Mouse (Mus musculus) liver, embryonic 13.5 days (tissue): ENCODE measurements around the gene Dgkz. TPM values are rescaled to one million over a fixed set of nuclear protein-coding genes. Genes with fewer than 3 reads are reported as not detected.

Experiments
- ATAC-seq: fragments of 200-750 bp; cut with Nextera tagmentation; 2 replicates; pipeline ENCODE4 v1.8.0; 2017; ENCODE audit warnings: low read depth, mild to moderate bottlenecking, moderate number of reproducible peaks, moderate library complexity
- DNase-seq: peaks from one replicate; pipeline ENCODE4 v3.0.0; 2022
- H3K27ac ChIP-seq: fragments of 300-500 bp; sonication (generic); 2 replicates; pipeline ENCODE4 v1.5.1; 2015; ENCODE audit warnings: moderate library complexity, mild to moderate bottlenecking, inconsistent platforms
- H3K27me3 ChIP-seq: fragments of 300-500 bp; sonication (generic); 2 replicates; pipeline ENCODE4 v1.6.1; 2015; ENCODE audit warnings: mild to moderate bottlenecking, inconsistent platforms
- H3K36me3 ChIP-seq: fragments of 300-500 bp; sonication (generic); 2 replicates; pipeline ENCODE4 v1.6.1; 2015; ENCODE audit warnings: mild to moderate bottlenecking, inconsistent platforms
- H3K4me1 ChIP-seq: fragments of 300-500 bp; sonication (generic); replicated peaks from 2 replicates; pipeline ENCODE4 v1.6.1; 2015; ENCODE audit warnings: inconsistent platforms
- H3K4me2 ChIP-seq: fragments of 300-500 bp; sonication (generic); 2 replicates; pipeline ENCODE4 v1.6.1; 2015; ENCODE audit warnings: inconsistent platforms, mild to moderate bottlenecking, moderate library complexity
- H3K4me3 ChIP-seq: fragments of 300-500 bp; sonication (generic); replicated peaks from 2 replicates; pipeline ENCODE4 v1.5.1; 2015; ENCODE audit warnings: mild to moderate bottlenecking, inconsistent platforms
- H3K9ac ChIP-seq: fragments of 300-500 bp; sonication (generic); 2 replicates; pipeline ENCODE4 v1.6.1; 2015; ENCODE audit warnings: mild to moderate bottlenecking, inconsistent platforms
- H3K9me3 ChIP-seq: fragments of 300-500 bp; sonication (generic); replicated peaks from 2 replicates; pipeline ENCODE4 v1.6.1; 2016; ENCODE audit warnings: inconsistent platforms
- WGBS: fragments of 180-500 bp; shearing (Covaris S2); methylation state at CpG from one replicate; pipeline ENCODE4 v1.1.7; 2015; ENCODE audit not compliant: insufficient replicate concordance; 5-methylcytosine and 5-hydroxymethylcytosine counted together
- polyA plus RNA-seq: library from polyadenylated mRNA; unstranded; fragments of >200 nt; fragmentation: Nextera tagmentation; extraction: Ambion mirVana; gene quantifications from 2 replicates; pipeline ENCODE4 v1.2.1, GENCODE M21; 2015

Gene Dgkz
- polyA plus RNA-seq, 1 experiment from 2014 or later, result 28.0 TPM

DNA sequence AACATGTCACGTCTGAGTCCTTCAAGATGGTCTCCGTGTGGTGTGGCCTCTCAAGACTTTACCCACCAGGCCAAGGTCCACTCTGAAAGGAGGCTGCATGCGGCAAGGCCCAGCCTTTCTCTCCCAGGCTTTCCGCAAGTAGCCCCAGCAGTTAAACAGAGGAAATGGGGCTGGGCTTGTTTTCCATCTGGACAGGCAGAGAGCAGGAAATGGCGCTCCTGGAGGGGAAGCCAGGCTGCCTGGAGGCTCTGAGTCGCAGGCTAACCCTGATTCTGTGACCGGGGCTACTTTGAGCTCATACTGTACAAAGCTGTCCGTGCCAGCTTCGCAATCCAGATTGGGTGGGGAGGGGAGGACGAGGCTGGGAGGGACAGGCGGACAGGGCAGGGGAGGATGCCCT is 7.7 kb downstream of the Dgkz start:
- ATAC-seq, result no peak
- Histone ChIP-seq H3K27me3 (peaks cover 81% of the 10 kb centered on the region), H3K4me1 (peaks cover 33% of the 10 kb centered on the region), H3K9me3 (no peaks in the 10 kb centered on the region), H3K4me3 (no peak overlapping the region), H3K36me3 (no peaks in the 10 kb centered on the region), H3K9ac (no peak overlapping the region), H3K4me2 (no peak overlapping the region), H3K27ac (no peak overlapping the region; the same call in none of the 2 replicates)
- WGBS, result 41% methylated on average over 11 of the region's 11 CpGs
- DNase-seq, result no peak

DNA sequence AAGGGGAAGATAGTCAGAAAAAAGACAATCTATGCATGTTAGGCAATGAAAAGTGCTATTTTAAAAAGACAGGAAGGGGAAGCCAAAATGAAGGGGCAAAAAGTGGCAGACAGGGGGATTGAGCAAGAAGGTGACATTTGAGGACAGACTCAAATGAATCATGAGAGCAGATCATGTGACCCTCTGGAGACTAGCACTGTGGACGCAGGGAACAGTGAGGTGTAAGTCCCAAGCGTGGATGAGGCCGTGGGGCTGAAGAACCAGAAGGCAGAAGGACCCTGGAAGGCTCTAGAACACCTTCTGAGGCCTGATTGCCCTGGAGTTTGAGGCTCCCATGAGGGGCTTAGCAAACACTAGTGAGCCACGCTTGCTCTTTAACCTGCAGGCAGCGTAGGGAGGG is 9.3 kb downstream of the Dgkz start:
- H3K4me1 ChIP-seq, result peaks cover 46% of the 10 kb centered on the region
- H3K27me3 ChIP-seq, result peaks cover 65% of the 10 kb centered on the region
- H3K27ac ChIP-seq, result no peak overlapping the region

DNA sequence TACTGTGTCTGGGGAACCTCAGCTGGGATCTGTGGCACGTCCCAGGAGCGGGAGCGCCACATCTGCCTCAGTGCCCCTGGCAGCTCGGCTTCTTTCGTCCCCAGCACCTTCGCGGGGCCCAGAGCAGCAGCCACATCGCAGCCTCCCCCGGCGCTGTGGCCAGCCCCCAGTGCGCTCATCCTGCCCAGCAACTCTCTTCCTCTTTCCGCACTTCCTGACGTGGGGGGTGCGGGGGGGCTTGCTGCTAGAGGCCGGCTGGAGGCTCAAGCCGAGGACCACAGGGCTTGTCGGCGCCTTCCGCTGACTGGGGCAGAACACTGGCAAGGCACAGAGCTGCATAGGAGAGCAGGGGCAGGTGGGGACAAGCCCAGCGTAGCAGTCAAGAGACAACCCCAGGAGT is 10.2 kb downstream of the Dgkz start:
- H3K9ac ChIP-seq, result peak overlapping the region; percentile 22; the same call in 1 of the 2 replicates
- WGBS, result 8% methylated on average over 20 of the region's 20 CpGs
- peak overlapping the region; percentile 34 for H3K4me3 ChIP-seq
- DNase-seq (no peak), ATAC-seq (no peak)
- no peaks in the 10 kb centered on the region for H3K9me3 ChIP-seq
- H3K27ac ChIP-seq, result peak overlapping the region; percentile 65
- peaks cover 55% of the 10 kb centered on the region for H3K27me3 ChIP-seq
- peak overlapping the region; percentile 99 for H3K4me2 ChIP-seq
- H3K4me1 ChIP-seq, result peaks cover 51% of the 10 kb centered on the region
- H3K36me3 ChIP-seq, result peaks cover 7% of the 10 kb centered on the region; the same call in 1 of the 2 replicates

More for the DNA sequence above, 9.3 kb downstream of the Dgkz start:
- Histone ChIP-seq H3K4me3 (no peak overlapping the region), H3K9ac (no peak overlapping the region), H3K9me3 (no peaks in the 10 kb centered on the region), H3K4me2 (no peak overlapping the region), H3K36me3 (no peaks in the 10 kb centered on the region)
- WGBS, result 64% methylated on average over 5 of the region's 5 CpGs
- ATAC-seq (no peak), DNase-seq (no peak)

DNA sequence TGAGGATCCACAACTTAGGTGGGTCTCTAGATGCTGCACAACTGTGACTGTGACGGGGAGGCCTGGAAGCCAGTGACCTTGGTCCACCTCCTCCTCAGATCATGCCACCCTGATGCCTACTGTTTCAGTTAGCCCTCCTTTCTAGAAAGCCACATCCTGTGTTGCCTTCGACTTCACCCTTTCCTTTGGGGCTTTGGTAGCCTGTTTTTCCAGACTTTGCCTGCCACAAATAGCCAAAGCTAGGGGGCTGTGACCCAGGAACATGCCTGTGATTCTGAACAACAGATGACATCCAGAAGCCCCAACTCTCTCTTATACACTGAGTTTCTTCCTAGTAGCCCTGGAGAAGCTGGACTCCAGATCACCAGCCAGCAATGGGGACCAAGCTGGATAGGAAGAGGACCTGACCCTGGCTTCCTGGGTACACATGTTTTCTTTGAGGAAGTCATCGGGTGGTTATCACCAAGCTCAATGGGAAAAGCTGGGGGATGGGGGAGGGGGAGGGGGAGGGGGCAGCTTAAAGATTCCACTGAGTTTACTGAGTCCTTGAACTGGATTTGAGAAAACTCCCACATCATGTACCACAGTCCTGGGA is 11.0 kb downstream of the Dgkz start:
- Histone ChIP-seq H3K36me3 (peaks cover 13% of the 10 kb centered on the region), H3K9ac (0 out of 2 replicates have a peak overlapping the region, but pooled peaks have one; percentile 22), H3K4me3 (peak overlapping the region; percentile 34), H3K4me1 (peaks cover 58% of the 10 kb centered on the region), H3K4me2 (peak overlapping the region; percentile 99), H3K9me3 (no peaks in the 10 kb centered on the region), H3K27me3 (peaks cover 48% of the 10 kb centered on the region), H3K27ac (peak overlapping the region; percentile 65)
- WGBS, result 37% methylated on average over 3 of the region's 3 CpGs
- ATAC-seq, result no peak
- DNase-seq, result no peak

DNA sequence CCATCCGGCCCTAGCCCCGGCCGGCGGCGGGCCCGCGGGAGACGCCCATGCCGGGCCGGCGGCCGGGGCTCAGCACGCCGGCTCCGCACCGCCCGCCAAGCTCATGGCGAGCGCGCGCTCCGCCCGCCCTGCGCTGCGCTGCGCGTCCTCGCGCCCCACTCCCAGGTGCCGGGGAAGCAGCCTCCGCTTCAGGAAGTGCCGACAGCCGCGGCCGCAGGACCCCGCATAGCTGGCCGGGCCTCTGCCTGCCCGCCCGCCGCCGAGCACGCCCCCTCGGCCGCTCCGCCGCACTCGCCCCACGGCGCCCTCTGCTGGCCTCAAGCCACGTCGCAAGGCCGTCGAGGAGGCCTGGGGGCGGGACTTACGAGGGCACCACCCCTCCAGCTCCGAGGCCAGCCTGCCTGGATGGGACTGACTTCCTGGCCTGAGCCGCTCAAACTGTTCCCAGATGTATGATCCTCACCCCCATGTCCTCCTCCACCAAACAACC is 12.2 kb downstream of the Dgkz start:
- under 1% methylated on average over 57 of the region's 57 CpGs for WGBS

DNA sequence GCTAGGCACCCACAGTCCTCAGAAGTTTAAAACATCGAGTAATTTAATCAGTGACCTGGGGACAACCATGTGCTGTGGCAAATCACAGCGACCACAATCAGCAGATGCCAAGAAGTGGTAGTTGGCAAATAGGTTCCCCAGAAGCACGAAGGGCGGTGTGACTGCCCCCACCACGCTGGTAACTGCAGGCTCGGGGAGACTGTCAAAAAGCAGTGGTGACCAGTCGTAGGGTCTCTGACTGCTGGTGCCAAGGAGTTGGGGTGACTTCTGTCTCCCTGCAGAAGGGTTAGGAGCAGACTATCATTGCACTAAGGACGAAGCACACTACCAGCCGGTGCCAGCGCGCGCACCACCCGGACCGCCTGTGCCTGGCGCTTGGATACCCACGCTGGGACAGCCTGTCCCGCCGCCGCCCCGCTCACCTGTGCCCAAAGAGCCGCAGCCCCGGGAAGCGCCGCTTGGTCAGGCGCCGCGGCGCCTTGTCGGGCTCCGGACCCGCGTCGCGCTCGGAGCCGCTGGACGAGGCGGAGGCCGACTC is 12.7 kb downstream of the Dgkz start:
- H3K4me1 ChIP-seq, result peaks cover 75% of the 10 kb centered on the region
- peak overlapping the region; percentile 99 for H3K4me2 ChIP-seq
- H3K36me3 ChIP-seq, result peaks cover 16% of the 10 kb centered on the region
- no peak for DNase-seq
- peak overlapping the region; percentile 94 for H3K4me3 ChIP-seq
- WGBS, result under 1% methylated on average over 39 of the region's 39 CpGs
- peak overlapping the region; percentile 93 for H3K9ac ChIP-seq
- peak overlapping the region; percentile 84 for H3K27ac ChIP-seq
- no peaks in the 10 kb centered on the region for H3K9me3 ChIP-seq
- ATAC-seq, result peak; percentile 16
- H3K27me3 ChIP-seq, result peaks cover 31% of the 10 kb centered on the region

More for the DNA sequence above, 12.2 kb downstream of the Dgkz start:
- peak overlapping the region; percentile 99 for H3K4me2 ChIP-seq
- peak overlapping the region; percentile 94 for H3K4me3 ChIP-seq
- peak; percentile 93 for DNase-seq
- H3K4me1 ChIP-seq, result peaks cover 70% of the 10 kb centered on the region
- peak; percentile 89 for ATAC-seq
- peaks cover 36% of the 10 kb centered on the region for H3K27me3 ChIP-seq
- H3K9me3 ChIP-seq, result no peaks in the 10 kb centered on the region
- H3K9ac ChIP-seq, result peak overlapping the region; percentile 93
- peak overlapping the region; percentile 84 for H3K27ac ChIP-seq
- H3K36me3 ChIP-seq, result peaks cover 16% of the 10 kb centered on the region

DNA sequence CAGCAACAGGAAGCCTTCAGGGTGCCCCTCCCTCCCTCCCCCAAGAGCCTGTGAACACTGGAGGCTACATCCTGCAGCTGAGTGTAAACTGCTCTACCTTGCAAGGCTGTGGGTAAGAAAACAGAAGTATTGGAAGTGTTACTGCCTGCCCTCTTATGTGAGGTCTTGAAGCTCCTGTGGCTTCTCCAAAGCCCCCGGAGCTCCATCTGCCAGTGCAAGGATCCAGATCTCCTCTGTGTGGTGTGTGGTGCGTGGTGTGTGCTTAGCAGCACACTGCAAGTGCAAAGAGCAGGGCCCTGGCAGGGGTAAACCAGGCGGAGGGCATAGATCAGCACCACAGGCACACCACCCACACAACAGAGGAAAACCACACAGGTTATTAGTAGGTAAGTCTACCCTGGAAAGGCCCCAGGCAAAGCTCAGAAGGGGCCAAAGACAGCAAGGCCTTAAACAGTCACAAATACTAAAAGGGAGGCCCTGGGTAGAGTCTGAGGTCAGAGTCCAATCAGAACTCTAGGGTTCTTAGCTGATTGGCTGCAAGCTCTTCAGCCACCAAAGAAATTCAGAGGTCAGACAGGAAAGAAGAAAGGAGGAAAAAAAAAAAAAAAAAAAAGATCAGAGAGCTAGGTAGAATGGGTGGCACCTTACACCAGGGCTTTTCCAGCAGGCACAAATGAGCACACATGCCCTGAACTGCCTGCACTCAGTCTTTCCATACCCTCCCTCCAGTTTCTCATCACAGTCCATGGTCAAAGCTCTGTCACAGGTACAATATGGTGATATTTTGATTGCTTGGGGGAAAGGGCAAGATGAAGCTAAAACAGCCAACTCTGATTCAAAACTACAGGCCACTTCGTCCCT is 13.5 kb downstream of the Dgkz start:
- ATAC-seq (no peak), DNase-seq (no peak)
- Histone ChIP-seq H3K9me3 (no peaks in the 10 kb centered on the region), H3K4me2 (peak overlapping the region; percentile 99), H3K4me1 (peaks cover 83% of the 10 kb centered on the region), H3K4me3 (peak overlapping the region; percentile 94), H3K27me3 (peaks cover 29% of the 10 kb centered on the region), H3K27ac (peak overlapping the region; percentile 84), H3K9ac (peak overlapping the region; percentile 93), H3K36me3 (peaks cover 16% of the 10 kb centered on the region)
- 27% methylated on average over 4 of the region's 4 CpGs for WGBS

DNA sequence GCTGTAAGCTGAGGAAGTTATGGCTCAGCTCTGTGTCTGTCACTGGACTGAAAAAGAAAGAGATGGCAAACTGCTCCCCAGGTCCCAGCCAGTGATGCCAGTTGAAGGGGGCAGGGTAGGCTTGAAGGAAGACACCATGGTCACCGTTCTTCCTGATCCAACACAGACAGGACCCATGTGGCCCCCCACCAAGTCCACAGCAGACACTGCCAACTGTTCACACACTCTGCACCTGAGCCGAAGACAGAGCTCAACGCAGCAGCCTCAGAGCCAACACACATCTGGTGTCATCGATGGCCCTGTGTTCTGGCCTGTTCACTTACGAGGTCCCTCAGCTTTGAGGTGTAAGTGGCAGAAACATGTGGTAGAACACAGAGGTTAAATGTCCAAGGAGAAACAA is 15.2 kb downstream of the Dgkz start:
- Histone ChIP-seq H3K9ac (no peak overlapping the region), H3K27me3 (peaks cover 16% of the 10 kb centered on the region), H3K9me3 (no peaks in the 10 kb centered on the region), H3K4me1 (peaks cover 92% of the 10 kb centered on the region), H3K27ac (no peak overlapping the region; the same call in 1 of the 2 replicates), H3K4me2 (no peak overlapping the region), H3K36me3 (peaks cover 16% of the 10 kb centered on the region), H3K4me3 (no peak overlapping the region)
- DNase-seq, result no peak
- ATAC-seq, result no peak
- WGBS, result 85% methylated on average over 5 of the region's 5 CpGs

DNA sequence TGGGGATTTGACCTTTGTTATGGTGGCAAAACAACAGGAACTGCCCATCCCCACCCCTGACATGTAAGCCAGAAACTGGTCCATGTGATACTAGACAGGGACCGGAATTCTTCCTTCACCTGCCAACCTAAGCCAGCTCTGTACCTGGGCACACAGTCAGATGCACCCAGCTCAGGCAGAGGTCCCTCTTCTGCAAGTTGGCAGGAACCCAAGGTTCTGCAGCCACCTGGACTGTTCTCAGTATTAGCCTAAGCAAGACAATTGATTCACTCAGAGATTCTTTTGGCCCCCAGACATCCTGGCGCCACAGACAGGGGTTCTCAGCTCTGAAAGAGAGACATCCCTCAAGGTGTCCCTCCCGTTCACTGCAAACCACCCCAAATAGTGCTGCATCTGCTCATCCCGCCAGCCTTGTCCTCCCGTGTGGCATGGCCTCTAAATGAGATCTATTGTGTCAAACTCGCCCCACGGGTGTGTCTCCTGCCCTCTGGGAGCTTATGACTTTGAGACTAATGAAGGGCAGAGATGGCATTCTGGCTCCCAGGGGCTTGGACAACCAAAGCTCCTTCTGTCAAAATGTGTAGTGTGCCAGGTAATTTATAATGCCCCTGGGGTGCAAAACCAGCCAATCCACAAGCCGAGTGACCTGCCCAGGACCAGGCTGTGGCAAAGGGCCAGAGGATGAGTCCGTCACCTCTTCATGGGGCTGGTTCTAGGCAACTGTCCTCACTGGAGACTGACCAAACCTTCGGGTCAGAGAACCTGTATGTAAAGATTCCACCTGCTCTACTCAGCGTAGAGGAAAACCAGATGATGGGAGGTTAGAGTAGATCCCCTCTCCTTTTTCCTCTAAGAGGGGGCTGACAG is 15.9 kb downstream of the Dgkz start:
- ATAC-seq (no peak), DNase-seq (no peak)
- H3K9me3 ChIP-seq, result no peaks in the 10 kb centered on the region
- peak overlapping the region; percentile 17; the same call in 1 of the 2 replicates for H3K4me2 ChIP-seq
- 72% methylated on average over 11 of the region's 11 CpGs for WGBS
- peaks cover 16% of the 10 kb centered on the region for H3K36me3 ChIP-seq
- peaks cover 94% of the 10 kb centered on the region for H3K4me1 ChIP-seq
- H3K4me3 ChIP-seq, result no peak overlapping the region
- peaks cover 10% of the 10 kb centered on the region for H3K27me3 ChIP-seq
- no peak overlapping the region for H3K27ac ChIP-seq
- peak overlapping the region; percentile 59 for H3K9ac ChIP-seq

DNA sequence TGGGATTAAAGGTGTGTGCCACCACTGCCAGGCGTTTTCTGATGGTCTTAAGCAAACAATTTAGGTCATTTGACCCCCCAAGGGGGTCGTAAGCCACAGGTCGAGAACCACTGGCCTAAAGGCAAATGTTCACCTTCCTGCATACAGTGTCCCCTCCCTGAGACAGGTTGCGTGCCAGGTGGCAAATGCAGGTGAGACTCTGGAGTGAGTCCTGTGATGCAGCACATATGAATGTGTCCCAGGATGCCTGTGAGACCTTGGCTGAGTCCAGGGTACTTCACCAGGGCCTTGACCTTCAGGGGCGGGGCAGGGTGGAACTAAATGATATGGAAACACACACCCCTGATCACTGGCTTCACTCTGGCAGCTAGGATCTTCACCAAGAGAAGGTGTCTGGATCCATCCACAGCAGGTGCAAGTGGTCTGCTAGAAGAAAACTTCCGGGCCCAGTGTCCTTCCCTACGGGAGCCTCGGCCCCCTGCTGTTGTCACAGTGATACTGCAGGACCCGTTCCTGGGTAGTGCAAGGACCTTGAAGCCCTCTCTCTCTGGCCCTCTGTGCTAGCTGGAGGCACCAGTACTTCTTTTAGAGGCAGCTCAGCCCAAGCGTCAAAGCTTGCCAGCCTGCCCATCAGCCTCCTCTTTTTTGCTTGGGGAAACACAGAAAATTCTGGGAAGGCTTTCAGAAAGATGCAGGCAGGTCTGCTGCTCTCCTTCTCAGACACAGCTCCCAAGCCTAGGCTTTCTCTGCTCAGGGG is 16.8 kb downstream of the Dgkz start:
- H3K4me1 ChIP-seq, result peaks cover 96% of the 10 kb centered on the region
- H3K4me2 ChIP-seq, result peak overlapping the region; percentile 17; the same call in 1 of the 2 replicates
- no peak overlapping the region for H3K4me3 ChIP-seq
- peak overlapping the region; percentile 59 for H3K9ac ChIP-seq
- 40% methylated on average over 10 of the region's 10 CpGs for WGBS
- DNase-seq (peak; percentile 57), ATAC-seq (no peak)
- H3K9me3 ChIP-seq, result no peaks in the 10 kb centered on the region
- H3K27ac ChIP-seq, result no peak overlapping the region; the same call in 1 of the 2 replicates
- peaks cover 16% of the 10 kb centered on the region for H3K36me3 ChIP-seq
- 0 out of 2 replicates have a peak, but pooled peaks cover under 1% of the 10 kb centered on the region for H3K27me3 ChIP-seq
